In genomic region chr17:29637895-29638294, GRCm38 (mm10) we compare ENCODE assay signal across 13 mouse cellular contexts. TPM values are rescaled to one million over a fixed set of nuclear protein-coding genes. Genes with fewer than 3 reads are reported as not detected.
DNase-seq lines count a peak whose midpoint lies in the region; ATAC-seq and TF ChIP-seq lines count a peak whose summit lies in the region.
"Had no signal": no experiment of that assay in that cellular context is flagged by ENCODE, and none has a peak within 500 bp of the region (broad histone marks: within the 10 kb centered on the region; RNA-seq: fewer than 3 reads in every experiment).

No protein-coding gene starts in this region.

- peak; percentile 41 for DNase-seq in heart, adult 18-20 months
- DNase-seq in heart, postnatal 25 days (ENCODE audit: low spot score), result no peak
- DNase-seq in 416B (ENCODE audit: low read depth) (peak; percentile 66), adipocyte (ENCODE audit: low spot score) (no peak)
- peak; percentile 61 for DNase-seq in liver, postnatal 0 days
- DNase-seq in left cerebral cortex, postnatal 10 days (ENCODE audit: extremely low spot score in 1 of 2, low spot score in 2 of 2), result no peak
- no peak for DNase-seq in kidney, postnatal 14 days
- DNase-seq: kidney, adult 8-10 months had no signal

- peaks cover 15% of the 10 kb centered on the region for H3K4me1 ChIP-seq in liver, postnatal 0 days (ENCODE audit: insufficient read depth)
- H3K4me1 ChIP-seq: embryonic facial prominence, embryonic 10.5 days; midbrain, embryonic 10.5 days; neural tube, embryonic 15.5 days had no signal

- no peak overlapping the region for H3K9ac ChIP-seq in liver, postnatal 0 days (replicated peaks)
- H3K9ac ChIP-seq: heart, embryonic 15.5 days; neural tube, embryonic 15.5 days had no signal

- no peaks in the 10 kb centered on the region for H3K9me3 ChIP-seq in liver, postnatal 0 days (ENCODE audit: low read length)
- H3K9me3 ChIP-seq: embryonic facial prominence, embryonic 10.5 days; heart, embryonic 15.5 days; midbrain, embryonic 10.5 days; neural tube, embryonic 15.5 days had no signal

- TF ChIP-seq CTCF in liver, postnatal 0 days (IDR thresholded peaks at IDR 0.05; ENCODE audit: low read depth), result no peak

- H3K36me3 ChIP-seq in liver, postnatal 0 days (replicated peaks; ENCODE audit: insufficient read depth, low read length), result peaks cover 76% of the 10 kb centered on the region

- H3K27me3 ChIP-seq in liver, postnatal 0 days (ENCODE audit: insufficient read depth, low read length), result no peaks in the 10 kb centered on the region
- H3K27me3 ChIP-seq: heart, embryonic 15.5 days; neural tube, embryonic 15.5 days had no signal

- intact Hi-C loops in heart, postnatal 25 days (cut with DNase I), result no loop called here
- intact Hi-C loops in left cerebral cortex, postnatal 10 days (cut with DNase I), result loop anchor here (10.0 kb wide), 1 partner anchor 247 kb away; no protein-coding TSS in a partner anchor

- WGBS in liver, postnatal 0 days (ENCODE audit: insufficient replicate concordance), result 38% methylated on average over 8 of the region's 8 CpGs

- no peak for TF ChIP-seq EP300 in liver, postnatal 0 days (IDR thresholded peaks at IDR 0.05; ENCODE audit: low read depth)

- H3K4me2 ChIP-seq in liver, postnatal 0 days (ENCODE audit: low read depth, low read length), result peak overlapping the region; percentile 49
- H3K4me2 ChIP-seq: heart, embryonic 15.5 days; neural tube, embryonic 15.5 days had no signal

- peak overlapping the region; percentile 57; the same call in 1 of the 2 replicates for H3K27ac ChIP-seq in liver, postnatal 0 days (ENCODE audit: low read depth)
- H3K27ac ChIP-seq: embryonic facial prominence, embryonic 10.5 days; heart, embryonic 15.5 days; midbrain, embryonic 10.5 days; neural tube, embryonic 15.5 days had no signal

- ATAC-seq in erythroid progenitor cell, adult 5-6 weeks (replicated peaks; ENCODE audit: low FRiP score, poor library complexity, severe bottlenecking), result peak; percentile 86
- peak; percentile 72 for ATAC-seq in liver, postnatal 0 days

- no peak overlapping the region for H3K4me3 ChIP-seq in liver, postnatal 0 days (ENCODE audit: low read depth, low read length)
- H3K4me3 ChIP-seq: embryonic facial prominence, embryonic 10.5 days; heart, embryonic 15.5 days; midbrain, embryonic 10.5 days; neural tube, embryonic 15.5 days had no signal

RNA-seq across cellular contexts. Expression of gene Cmtr1, which starts 22.5 kb away (rescaled TPM):
- 10 to 100 TPM; 55.9 to 65.9 TPM for total RNA-seq in heart, adult 18-20 months (2021)
- total RNA-seq in heart, postnatal 25 days (2021), result 10 to 100 TPM; 51.5 to 59.5 TPM
- 72.1 and 86.9 TPM in 2 replicates for total RNA-seq in erythroid progenitor cell, adult 5-6 weeks (2015; ENCODE audit: low replicate concordance)
- 448 and 477 TPM in 2 replicates for total RNA-seq in erythroid progenitor cell, adult 5-6 weeks (2017; ENCODE audit: low replicate concordance)
- polyA plus RNA-seq in liver, postnatal 0 days (2015; fragmentation: Nextera tagmentation; extraction: Ambion mirVana), result 52.8 and 57.2 TPM in 2 replicates
- total RNA-seq in left cerebral cortex, postnatal 10 days (2021), result 100 to 1,000 TPM in 1 of 2 experiments, 10 to 100 TPM in 1; 85.1 to 104 TPM

RNA-seq across cellular contexts. Expression of gene Gm28043, which starts 23.2 kb away (rescaled TPM):
- total RNA-seq in heart, adult 18-20 months (2021), result under 1 TPM; 0.35 to 0.87 TPM
- total RNA-seq in heart, postnatal 25 days (2021), result 1 to 10 TPM in 1 of 2 experiments, under 1 TPM in 1; 0.68 to 1.2 TPM
- total RNA-seq in erythroid progenitor cell, adult 5-6 weeks (2015; ENCODE audit: low replicate concordance), result 4.0 and 10.5 TPM in 2 replicates
- 29.7 and 39.3 TPM in 2 replicates for total RNA-seq in erythroid progenitor cell, adult 5-6 weeks (2017; ENCODE audit: low replicate concordance)
- 0.49 and 0.69 TPM in 2 replicates for polyA plus RNA-seq in liver, postnatal 0 days (2015; fragmentation: Nextera tagmentation; extraction: Ambion mirVana)
- 1 to 10 TPM; 3.8 to 4.2 TPM for total RNA-seq in left cerebral cortex, postnatal 10 days (2021)

RNA-seq across cellular contexts. Expression of gene Rnf8, which starts 23.3 kb away (rescaled TPM):
- 10 to 100 TPM; 18.6 to 21.9 TPM for total RNA-seq in heart, adult 18-20 months (2021)
- total RNA-seq in heart, postnatal 25 days (2021), result 10 to 100 TPM; 20.0 to 21.2 TPM
- total RNA-seq in erythroid progenitor cell, adult 5-6 weeks (2015; ENCODE audit: low replicate concordance), result 62.0 and 77.1 TPM in 2 replicates
- total RNA-seq in erythroid progenitor cell, adult 5-6 weeks (2017; ENCODE audit: low replicate concordance), result 71.4 and 80.5 TPM in 2 replicates
- polyA plus RNA-seq in liver, postnatal 0 days (2015; fragmentation: Nextera tagmentation; extraction: Ambion mirVana), result 20.9 and 22.3 TPM in 2 replicates
- 10 to 100 TPM; 44.0 to 47.8 TPM for total RNA-seq in left cerebral cortex, postnatal 10 days (2021)

Comparison
In these comparisons a context has a peak if more than half of its experiments do, and no peak if none do; other contexts are left out.
1. DNase-seq: peak in heart, adult 18-20 months (2 of 2), 416B (single experiment) and liver, postnatal 0 days (single experiment); none in heart, postnatal 25 days (single experiment), adipocyte (single experiment), left cerebral cortex, postnatal 10 days (0 of 2) and kidney, postnatal 14 days (single experiment).